Mouse (Mus musculus): ENCODE data around the gene Foxn1. TPM values are rescaled to one million over a fixed set of nuclear protein-coding genes. Genes with fewer than 3 reads are reported as not detected.

Foxn1 gene
- total and polyA plus RNA-seq, 2 experiments from 2014 or later, result not detected

DNA sequence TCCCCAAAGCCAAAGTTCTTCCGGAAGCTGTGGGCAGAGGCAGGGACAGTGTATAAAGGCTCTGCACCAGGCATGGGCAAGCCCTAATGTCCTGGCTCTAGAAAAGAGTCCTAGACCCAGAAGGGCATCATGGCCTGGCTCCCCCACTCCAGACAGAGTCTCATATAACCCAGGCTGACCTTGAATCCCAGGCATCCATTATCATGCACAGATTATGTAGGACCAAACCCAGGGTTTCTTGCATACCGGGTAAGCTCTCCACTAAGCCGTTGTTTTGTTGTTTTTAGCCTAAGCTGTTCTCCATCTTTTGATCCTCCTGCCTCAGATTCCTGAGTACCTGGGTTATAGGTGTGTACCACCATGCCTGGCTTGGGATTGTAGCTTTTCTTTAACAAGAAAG, 14.6 kb upstream of the Foxn1 start:
- Histone ChIP-seq H3K27ac (no peak overlapping the region), H3K36me3 (ENCODE audit: insufficient read depth, low read length) (no peaks in the 10 kb centered on the region), H3K4me1 (ENCODE audit: insufficient read depth, low read length) (no peaks in the 10 kb centered on the region), H3K27me3 (ENCODE audit: insufficient read depth, low read length) (no peaks in the 10 kb centered on the region), H3K9ac (replicated peaks; ENCODE audit: low read length) (no peak overlapping the region), H3K4me2 (ENCODE audit: low read depth, low read length) (no peak overlapping the region), H3K4me3 (ENCODE audit: low read length) (no peak overlapping the region), H3K9me3 (ENCODE audit: low read length) (no peaks in the 10 kb centered on the region)
- no peak for ATAC-seq
- no peak for TF ChIP-seq CTCF (IDR thresholded peaks at IDR 0.05; ENCODE audit: low read depth)
- 77% methylated on average over 3 of the region's 3 CpGs for WGBS
- DNase-seq (ENCODE audit: low spot score), result no peak

DNA sequence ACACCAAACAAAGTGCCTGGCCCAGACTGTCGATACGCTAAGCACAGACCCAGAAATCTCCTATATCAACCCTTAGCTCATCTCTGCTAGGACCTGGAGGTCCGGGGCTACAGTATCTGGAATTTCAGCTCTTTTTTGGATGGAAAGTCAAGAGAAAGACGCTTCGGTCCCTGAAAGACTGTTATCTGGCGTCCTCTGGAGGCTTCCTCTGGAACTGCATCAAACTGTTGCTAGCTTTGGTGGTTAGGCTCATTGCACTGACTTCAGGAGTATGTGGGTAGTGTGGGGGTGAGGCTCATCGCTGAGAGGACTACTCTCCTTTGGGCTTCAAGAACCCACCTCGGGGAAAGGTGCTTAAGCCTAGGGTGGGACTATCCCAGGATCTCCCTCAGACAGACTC, 13.3 kb upstream of the Foxn1 start:
- H3K27me3 ChIP-seq (ENCODE audit: insufficient read depth, low read length), result no peaks in the 10 kb centered on the region
- no peak overlapping the region for H3K4me3 ChIP-seq (ENCODE audit: low read length)
- H3K9ac ChIP-seq (replicated peaks; ENCODE audit: low read length), result no peak overlapping the region
- DNase-seq (ENCODE audit: low spot score) (peak; percentile 92), ATAC-seq (peak; percentile 66)
- H3K9me3 ChIP-seq (ENCODE audit: low read length), result no peaks in the 10 kb centered on the region
- H3K4me1 ChIP-seq (ENCODE audit: insufficient read depth, low read length), result no peaks in the 10 kb centered on the region
- peak; percentile 98 for TF ChIP-seq CTCF (IDR thresholded peaks at IDR 0.05; ENCODE audit: low read depth)
- H3K4me2 ChIP-seq (ENCODE audit: low read depth, low read length), result no peak overlapping the region
- no peak overlapping the region for H3K27ac ChIP-seq
- 17% methylated on average over 8 of the region's 8 CpGs for WGBS
- H3K36me3 ChIP-seq (ENCODE audit: insufficient read depth, low read length), result no peaks in the 10 kb centered on the region

DNA sequence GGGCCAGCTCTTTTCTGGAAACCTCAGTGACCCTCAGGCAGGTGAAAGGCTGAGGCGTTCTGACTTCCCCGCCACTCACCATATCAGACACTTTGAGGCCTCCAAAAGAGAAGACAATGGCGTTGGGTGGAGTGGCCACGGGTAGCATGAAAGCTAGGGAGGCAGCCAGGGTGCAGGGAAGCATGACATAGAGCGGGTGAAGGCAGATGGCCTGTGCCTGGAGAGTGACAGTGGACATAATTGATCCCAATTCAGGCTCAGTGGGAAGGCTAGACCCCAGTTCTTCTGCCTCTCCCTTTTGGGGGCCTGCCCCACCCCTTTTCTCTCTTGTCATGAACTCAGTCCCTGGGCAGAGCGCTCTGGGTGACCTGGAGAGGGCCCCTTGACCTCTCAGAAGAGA, 11.9 kb upstream of the Foxn1 start:
- no peak for TF ChIP-seq CTCF (IDR thresholded peaks at IDR 0.05; ENCODE audit: low read depth)
- DNase-seq (ENCODE audit: low spot score) (peak; percentile 2), ATAC-seq (no peak; the same call in 1 of the 2 replicates)
- Histone ChIP-seq H3K9ac (replicated peaks; ENCODE audit: low read length) (no peak overlapping the region), H3K9me3 (ENCODE audit: low read length) (no peaks in the 10 kb centered on the region), H3K36me3 (ENCODE audit: insufficient read depth, low read length) (no peaks in the 10 kb centered on the region), H3K4me2 (ENCODE audit: low read depth, low read length) (no peak overlapping the region), H3K27ac (no peak overlapping the region), H3K4me3 (ENCODE audit: low read length) (no peak overlapping the region), H3K4me1 (ENCODE audit: insufficient read depth, low read length) (no peaks in the 10 kb centered on the region), H3K27me3 (ENCODE audit: insufficient read depth, low read length) (no peaks in the 10 kb centered on the region)
- 54% methylated on average over 6 of the region's 6 CpGs for WGBS

DNA sequence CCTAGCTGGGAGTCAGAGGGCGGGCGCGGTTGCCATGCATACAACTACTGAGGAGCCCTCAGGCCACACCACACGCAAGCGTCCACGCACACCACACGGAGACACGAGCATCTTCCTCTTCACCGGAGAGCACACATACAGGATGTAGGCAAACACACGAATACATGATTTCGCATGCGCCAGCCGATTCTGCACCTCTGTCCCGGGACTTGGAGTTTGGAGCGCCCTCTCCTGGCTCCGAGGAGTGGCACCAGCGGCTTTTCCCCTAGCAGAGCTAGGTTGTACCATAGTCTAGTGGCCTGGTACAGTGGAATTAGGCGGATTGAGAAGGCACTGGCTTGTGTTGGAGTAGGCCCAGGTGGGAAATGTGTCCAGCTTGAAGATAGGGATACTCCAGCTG, 11.0 kb upstream of the Foxn1 start:
- no peaks in the 10 kb centered on the region for H3K36me3 ChIP-seq (ENCODE audit: insufficient read depth, low read length)
- peak overlapping the region; percentile 33 for H3K4me2 ChIP-seq (ENCODE audit: low read depth, low read length)
- H3K27ac ChIP-seq, result no peak overlapping the region
- TF ChIP-seq CTCF (IDR thresholded peaks at IDR 0.05; ENCODE audit: low read depth), result peak; percentile 82
- no peak overlapping the region; the same call in 1 of the 2 replicates for H3K9ac ChIP-seq (replicated peaks; ENCODE audit: low read length)
- H3K4me3 ChIP-seq (ENCODE audit: low read length), result no peak overlapping the region
- WGBS, result 14% methylated on average over 18 of the region's 18 CpGs
- peak; percentile 60 for ATAC-seq
- no peaks in the 10 kb centered on the region for H3K9me3 ChIP-seq (ENCODE audit: low read length)
- peak; percentile 87 for DNase-seq (ENCODE audit: low spot score)
- H3K4me1 ChIP-seq (ENCODE audit: insufficient read depth, low read length), result no peaks in the 10 kb centered on the region
- no peaks in the 10 kb centered on the region for H3K27me3 ChIP-seq (ENCODE audit: insufficient read depth, low read length)

GRCm38 (mm10) chr11:78396950-78397349, 10.6 kb upstream of the Foxn1 start:
- TF ChIP-seq CTCF (IDR thresholded peaks at IDR 0.05; ENCODE audit: low read depth), result no peak
- H3K36me3 ChIP-seq (ENCODE audit: insufficient read depth, low read length), result no peaks in the 10 kb centered on the region
- H3K27ac ChIP-seq, result no peak overlapping the region
- H3K9ac ChIP-seq (replicated peaks; ENCODE audit: low read length), result no peak overlapping the region; the same call in 1 of the 2 replicates
- no peaks in the 10 kb centered on the region for H3K4me1 ChIP-seq (ENCODE audit: insufficient read depth, low read length)
- H3K9me3 ChIP-seq (ENCODE audit: low read length), result no peaks in the 10 kb centered on the region
- H3K4me2 ChIP-seq (ENCODE audit: low read depth, low read length), result peak overlapping the region; percentile 33
- no peaks in the 10 kb centered on the region for H3K27me3 ChIP-seq (ENCODE audit: insufficient read depth, low read length)
- 40% methylated on average over 11 of the region's 11 CpGs for WGBS
- ATAC-seq, result no peak
- DNase-seq (ENCODE audit: low spot score), result no peak
- no peak overlapping the region for H3K4me3 ChIP-seq (ENCODE audit: low read length)

GRCm38 (mm10) chr11:78392728-78393127, 6.4 kb upstream of the Foxn1 start:
- no peaks in the 10 kb centered on the region for H3K36me3 ChIP-seq (ENCODE audit: insufficient read depth, low read length)
- TF ChIP-seq CTCF (IDR thresholded peaks at IDR 0.05; ENCODE audit: low read depth), result no peak
- 79% methylated on average over 3 of the region's 3 CpGs for WGBS

GRCm38 (mm10) chr11:78385776-78386175, 582 bp downstream of the Foxn1 start:
- no peak for ATAC-seq
- Histone ChIP-seq H3K4me3 (ENCODE audit: low read length) (no peak overlapping the region), H3K27me3 (ENCODE audit: insufficient read depth, low read length) (no peaks in the 10 kb centered on the region), H3K9me3 (ENCODE audit: low read length) (no peaks in the 10 kb centered on the region), H3K9ac (replicated peaks; ENCODE audit: low read length) (no peak overlapping the region), H3K4me2 (ENCODE audit: low read depth, low read length) (no peak overlapping the region), H3K4me1 (ENCODE audit: insufficient read depth, low read length) (no peaks in the 10 kb centered on the region), H3K36me3 (ENCODE audit: insufficient read depth, low read length) (no peaks in the 10 kb centered on the region), H3K27ac (no peak overlapping the region)
- WGBS, result 88% methylated on average over 10 of the region's 10 CpGs
- no peak for TF ChIP-seq CTCF (IDR thresholded peaks at IDR 0.05; ENCODE audit: low read depth)
- DNase-seq (ENCODE audit: low spot score), result no peak

More at GRCm38 (mm10) chr11:78392728-78393127, 6.4 kb upstream of the Foxn1 start:
- Histone ChIP-seq H3K4me2 (ENCODE audit: low read depth, low read length) (no peak overlapping the region), H3K4me1 (ENCODE audit: insufficient read depth, low read length) (no peaks in the 10 kb centered on the region), H3K4me3 (ENCODE audit: low read length) (no peak overlapping the region), H3K27me3 (ENCODE audit: insufficient read depth, low read length) (no peaks in the 10 kb centered on the region), H3K27ac (no peak overlapping the region), H3K9me3 (ENCODE audit: low read length) (no peaks in the 10 kb centered on the region), H3K9ac (replicated peaks; ENCODE audit: low read length) (no peak overlapping the region)
- ATAC-seq (no peak), DNase-seq (ENCODE audit: low spot score) (no peak)
